Mouse (Mus musculus): ENCODE results near the gene Hs3st1.
A peak's percentile ranks its signal among the peaks of the same experiment; 100 is the strongest.
"Not testable (repeated sequence)": the region's sequence is repeated elsewhere in the genome, so short reads cannot be mapped to it uniquely, and the experiment has no call there.

Gene Hs3st1

DNA sequence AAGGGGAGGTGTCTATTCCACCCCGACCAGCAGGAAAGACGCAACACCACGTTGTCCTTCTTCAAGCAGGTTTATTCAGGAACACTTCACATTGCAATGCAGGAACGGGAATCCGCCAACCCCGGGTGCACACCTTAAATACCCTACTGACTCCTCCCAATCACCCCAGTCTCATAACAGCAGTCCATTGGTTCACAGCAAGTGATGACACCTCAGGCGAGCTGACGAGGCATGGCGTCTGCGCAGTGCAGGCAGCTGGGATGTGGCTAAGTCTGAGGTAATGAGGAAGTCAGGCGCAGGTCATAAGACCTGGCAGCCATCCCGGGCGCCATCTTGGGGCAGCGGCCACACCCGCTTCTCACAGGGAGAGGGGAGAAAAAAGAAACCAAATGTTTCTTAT, at the start of gene Hs3st1:
Gene Hs3st1 (minus strand): TSS at position 101 of the 400 bp plus-strand sequence.
- DNase-seq, result not testable (repeated sequence)

GRCm38 (mm10) chr5:39804663-39805062, 49.4 kb upstream of the Hs3st1 start:
- no peak for DNase-seq

DNA sequence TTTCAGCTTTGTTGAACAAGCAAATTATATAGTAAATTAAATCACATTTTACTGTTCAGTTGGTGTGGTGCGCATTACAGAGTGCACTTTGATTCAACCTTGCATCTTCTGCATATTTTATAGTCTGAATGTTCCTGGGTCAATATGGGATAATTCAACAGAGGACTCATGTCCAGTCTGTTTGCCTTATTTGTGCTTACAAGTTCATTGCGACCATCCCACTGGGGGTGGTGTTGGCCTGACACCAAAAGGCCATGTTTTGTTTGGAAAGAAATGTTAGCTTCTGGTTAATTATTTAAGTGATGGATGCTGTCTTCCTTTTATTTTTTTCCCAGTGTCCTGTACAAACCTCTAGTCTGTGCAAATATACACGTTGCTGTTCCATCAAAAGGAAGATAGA, 48.7 kb upstream of the Hs3st1 start:
- no peak for DNase-seq

DNA sequence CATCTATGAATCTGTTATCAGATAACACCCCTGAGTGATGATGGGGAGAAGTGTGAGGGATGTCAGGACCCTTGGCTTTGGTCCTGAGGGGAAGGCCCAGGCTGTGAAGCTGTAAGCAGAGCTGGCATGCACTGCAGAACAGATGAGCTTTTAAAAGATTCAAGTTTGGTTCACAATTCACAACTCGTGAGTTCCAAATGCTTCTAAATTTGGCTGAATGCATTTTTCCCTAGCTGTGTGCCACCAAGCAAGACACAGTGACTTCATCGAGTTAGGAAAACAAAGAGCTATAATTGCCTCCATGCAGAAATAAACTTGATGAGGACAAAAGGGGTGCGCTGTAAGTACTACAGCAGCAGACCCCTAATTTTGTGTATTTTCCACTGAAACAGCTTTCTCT, 48.2 kb upstream of the Hs3st1 start:
- no peak for DNase-seq

DNA sequence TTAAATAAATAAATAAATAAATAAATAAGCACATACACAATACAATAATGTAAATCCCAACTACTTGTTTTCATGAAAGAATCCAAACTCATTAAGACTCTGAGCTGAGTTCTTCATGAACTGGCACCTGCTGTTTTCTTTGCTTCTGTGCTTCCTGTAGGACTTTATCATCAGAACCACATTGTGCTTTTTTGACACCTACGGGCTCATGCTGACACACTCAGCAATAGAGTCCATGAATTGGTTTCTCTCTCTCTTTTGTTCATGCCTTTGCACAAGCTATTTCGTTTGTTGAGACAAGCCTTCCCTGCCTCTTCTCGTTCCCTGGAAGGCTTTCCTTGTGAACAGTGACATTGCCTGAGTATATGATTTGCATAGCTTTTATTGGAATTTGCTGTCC, 46.8 kb upstream of the Hs3st1 start:
- no peak for DNase-seq

DNA sequence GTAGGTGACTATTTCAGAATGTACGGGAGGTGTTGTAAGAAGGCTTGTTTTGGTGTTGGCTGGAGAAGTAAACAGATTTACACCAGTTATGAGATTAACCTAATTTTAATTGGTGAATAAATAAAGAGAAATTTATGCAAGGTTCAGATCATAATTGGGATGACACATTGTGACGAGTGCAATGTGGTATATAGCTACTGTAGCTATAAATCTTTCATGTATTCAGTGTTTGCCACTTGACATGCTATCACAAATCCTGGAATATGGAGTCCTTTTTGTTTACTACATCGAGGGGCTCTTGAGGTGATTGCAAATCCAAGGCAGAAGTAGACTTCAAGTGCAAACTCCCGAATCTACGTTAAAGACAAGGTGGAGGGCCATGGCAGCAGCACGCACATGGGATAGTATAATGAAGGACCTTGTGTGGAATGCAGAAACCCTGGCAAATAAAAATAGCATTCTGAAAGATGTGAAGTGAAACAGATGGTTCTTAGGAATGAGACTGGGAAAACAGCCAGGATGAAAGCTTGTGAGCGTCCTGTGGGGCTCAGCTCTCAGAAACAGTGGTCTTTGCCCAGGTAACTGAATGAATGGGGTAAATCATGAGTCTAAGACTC, 21.9 kb upstream of the Hs3st1 start:
- DNase-seq, result no peak

DNA sequence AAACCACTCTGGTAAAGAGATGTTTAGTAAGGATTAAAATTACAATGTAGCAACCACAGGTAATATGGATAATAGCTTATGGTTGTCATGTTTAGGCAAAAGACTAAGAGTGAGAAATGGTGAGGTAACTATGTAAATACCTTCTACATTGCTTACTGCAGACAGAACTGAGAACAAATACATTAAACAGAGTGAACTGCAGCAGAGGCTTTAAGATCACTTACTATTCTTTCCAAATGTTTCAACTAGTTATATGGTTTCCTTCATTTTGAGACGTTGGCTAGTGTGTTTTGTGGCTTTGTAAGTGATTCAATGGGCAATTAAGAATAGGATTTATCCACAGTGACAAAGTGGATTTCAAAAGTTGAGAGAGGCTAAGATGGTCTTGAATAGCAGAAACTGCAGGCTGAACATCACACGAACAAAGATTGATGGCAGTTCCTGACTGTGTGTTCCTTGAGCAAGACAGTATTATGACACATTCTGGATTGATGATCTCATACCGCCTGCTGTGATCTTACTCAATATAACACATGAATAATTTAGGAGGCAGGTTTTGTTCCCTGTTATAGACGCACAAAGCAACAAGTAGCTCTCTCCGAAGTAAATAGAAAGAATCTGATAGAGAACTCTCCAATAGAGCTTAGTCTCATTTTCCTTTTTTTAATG, 16.5 kb upstream of the Hs3st1 start:
- no peak for DNase-seq

- no peak for DNase-seq
These were observed 6.6 kb upstream of the Hs3st1 start for GRCm38 (mm10) chr5:39761682-39762456.

GRCm38 (mm10) chr5:39758890-39759475, 3.7 kb upstream of the Hs3st1 start:
- DNase-seq, result peak; percentile 4 to 9

- no peak for DNase-seq
These were observed 18.4 kb downstream of the Hs3st1 start for GRCm38 (mm10) chr5:39736843-39737242.

DNA sequence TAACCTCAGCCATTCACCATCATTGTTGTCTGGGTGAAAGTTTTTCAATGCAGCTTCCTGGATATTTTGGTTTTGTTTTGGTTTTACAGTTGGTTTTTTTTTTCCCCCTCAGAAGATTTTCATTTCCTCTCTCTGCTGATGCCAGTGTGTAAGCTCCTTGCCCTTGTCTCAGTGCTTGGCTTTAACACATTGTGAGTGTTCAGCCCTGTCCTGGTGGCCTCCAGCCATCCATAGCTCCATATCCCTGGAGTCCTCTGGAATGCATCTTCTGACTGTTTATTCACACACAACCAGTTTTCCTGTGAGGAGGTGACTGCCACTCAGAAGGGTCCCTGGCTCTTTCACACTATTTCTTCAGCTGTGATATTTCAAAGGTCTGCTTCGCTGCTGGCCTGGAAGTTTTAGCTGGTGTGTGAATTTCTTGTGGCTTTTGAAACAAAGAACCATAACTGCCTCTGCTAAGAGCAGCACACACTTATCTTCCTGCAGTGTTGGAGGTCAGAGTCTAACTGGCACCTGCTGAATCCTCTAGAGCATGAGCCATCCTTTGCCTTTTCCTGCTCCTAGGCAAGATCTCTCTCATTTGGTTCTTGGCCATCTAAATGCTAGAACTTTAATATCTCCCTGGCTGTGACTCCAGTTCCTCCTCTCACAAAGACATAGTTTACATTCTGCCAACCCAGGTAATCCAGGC, 21.4 kb downstream of the Hs3st1 start:
- DNase-seq, result no peak

DNA sequence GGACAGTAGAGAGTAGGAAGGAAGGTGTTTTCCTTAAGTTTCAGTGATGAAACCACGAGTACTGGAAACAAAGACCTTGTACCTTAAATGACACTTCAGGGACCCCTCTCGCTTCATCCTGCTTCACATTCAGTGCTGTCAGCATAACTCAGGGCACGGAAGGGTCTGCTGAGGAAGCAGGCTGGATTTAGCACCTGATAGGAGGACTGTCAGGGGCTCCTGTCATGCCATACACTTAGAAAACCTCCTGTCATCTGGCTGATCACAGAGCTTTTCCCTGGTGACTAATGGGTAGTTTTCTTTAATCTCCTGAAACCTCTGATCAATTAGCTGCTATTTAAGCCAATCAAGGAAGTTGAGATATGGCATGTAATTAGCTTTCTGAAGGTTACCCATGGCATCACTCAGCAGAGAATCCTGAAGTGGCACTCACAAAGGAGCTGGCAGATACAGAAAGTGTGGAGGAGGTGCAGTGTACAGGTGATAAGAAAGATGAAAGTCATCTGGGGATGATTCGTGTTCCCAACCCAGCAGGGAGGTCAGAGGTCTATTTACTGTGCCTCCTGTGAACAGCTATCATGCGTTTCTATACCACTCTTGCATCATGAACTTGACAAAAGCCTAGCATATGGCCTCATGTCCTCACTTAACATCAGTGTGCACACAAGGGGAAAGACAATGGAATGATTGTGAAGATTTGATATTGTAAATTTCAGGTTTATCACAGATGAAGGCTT, 22.1 kb downstream of the Hs3st1 start:
- DNase-seq, result no peak

DNA sequence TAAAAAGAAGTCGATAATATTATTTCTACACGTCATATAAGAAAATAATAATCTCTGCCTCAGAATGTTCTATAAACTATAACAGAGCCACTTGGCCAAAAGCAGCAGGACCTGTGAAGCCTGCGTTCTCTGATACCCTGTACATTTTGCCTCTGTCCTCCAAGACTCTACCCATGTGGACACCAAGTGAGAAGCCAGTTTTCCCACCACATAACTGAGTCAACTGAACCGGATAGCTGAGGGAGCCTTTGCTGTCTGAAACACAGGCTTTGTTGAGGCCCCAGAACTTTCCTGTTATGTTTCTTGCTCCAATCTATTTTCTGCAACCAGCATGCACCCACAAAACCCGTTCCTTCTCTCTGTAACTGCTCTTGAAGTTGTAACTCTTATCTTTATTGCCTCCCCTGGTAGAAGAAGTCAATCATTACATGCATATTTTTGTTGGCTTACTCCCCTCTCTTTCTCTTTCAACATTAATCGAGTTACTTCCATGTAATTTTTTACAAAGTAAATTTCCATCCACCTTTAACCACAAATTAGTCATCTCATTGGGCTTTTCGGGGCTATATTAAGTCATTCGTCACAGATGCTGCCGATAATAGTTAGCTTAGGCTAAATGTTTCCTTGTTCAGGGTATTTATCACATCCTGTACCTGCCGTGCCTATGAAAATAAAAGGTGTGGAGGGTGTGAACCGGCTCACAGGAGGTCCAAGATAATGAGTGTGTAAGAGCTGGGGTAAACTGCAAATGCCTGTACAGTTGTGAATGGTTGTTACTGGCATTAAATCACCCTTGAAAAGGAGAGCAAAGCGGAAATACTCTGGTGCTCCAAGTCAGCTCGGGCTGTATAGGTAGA, 39.4 kb downstream of the Hs3st1 start:
- peak; percentile 2 to 9 for DNase-seq

GRCm38 (mm10) chr5:39715193-39715592, 40.1 kb downstream of the Hs3st1 start:
- DNase-seq, result peak; percentile 57 to 58

GRCm38 (mm10) chr5:39705539-39705938, 49.7 kb downstream of the Hs3st1 start:
- DNase-seq, result no peak

DNA sequence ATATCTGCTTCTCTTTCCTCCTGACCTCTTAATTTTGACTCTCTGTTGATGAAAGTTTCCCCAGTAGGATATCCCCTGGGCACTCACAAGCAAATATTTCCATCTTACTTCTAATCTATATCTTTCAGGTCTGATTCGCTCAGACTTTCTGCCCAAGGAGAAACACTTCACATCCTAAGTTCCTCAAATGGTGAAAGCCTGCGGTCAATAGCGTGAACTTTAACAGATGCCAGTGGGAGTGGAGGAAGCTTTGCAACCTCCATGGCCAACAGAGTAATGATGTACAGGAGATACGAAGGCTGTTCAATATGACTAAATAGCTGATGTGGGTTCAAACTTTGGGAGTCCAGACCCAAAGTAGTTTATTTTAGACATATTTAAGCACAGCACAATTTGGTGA, 94.4 kb downstream of the Hs3st1 start:
- no peak for DNase-seq

DNA sequence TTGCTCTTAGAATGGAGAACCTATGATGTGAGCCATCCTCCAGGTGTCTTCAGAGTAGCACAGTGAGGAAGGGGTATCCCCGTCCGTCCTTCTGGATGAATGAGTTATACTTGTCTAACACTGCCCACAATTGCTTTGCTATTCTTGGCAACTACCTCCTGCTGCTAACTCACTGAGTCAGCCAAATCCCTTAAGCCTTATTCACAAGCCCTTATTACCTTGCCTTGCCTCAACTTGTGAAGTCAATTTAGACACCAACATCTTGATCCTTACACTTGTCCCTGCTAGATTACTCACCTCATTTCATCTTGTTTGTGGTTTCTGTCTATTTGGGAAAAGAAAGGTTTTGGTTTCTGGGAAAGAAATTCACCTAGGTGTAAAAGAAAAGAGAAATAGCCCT, 95.9 kb downstream of the Hs3st1 start:
- DNase-seq, result no peak

GRCm38 (mm10) chr5:39644827-39645380, 110.4 kb downstream of the Hs3st1 start:
- DNase-seq, result peak in 1 of 2 experiments; percentile 45

GRCm38 (mm10) chr5:39643924-39644826, 111.1 kb downstream of the Hs3st1 start:
- DNase-seq, result peak; percentile 91 to 94
